Mouse (Mus musculus) right cerebral cortex, postnatal 36 days (tissue): ENCODE results near the gene Cdc25a.

Experiments used
- DNase-seq, 2 experiments: peaks; one replicate each; pipeline ENCODE4 v3.0.0; 2022; ENCODE audit warnings: low spot score in 2 of 2, mixed read lengths in 1 of 2

Gene Cdc25a

DNA sequence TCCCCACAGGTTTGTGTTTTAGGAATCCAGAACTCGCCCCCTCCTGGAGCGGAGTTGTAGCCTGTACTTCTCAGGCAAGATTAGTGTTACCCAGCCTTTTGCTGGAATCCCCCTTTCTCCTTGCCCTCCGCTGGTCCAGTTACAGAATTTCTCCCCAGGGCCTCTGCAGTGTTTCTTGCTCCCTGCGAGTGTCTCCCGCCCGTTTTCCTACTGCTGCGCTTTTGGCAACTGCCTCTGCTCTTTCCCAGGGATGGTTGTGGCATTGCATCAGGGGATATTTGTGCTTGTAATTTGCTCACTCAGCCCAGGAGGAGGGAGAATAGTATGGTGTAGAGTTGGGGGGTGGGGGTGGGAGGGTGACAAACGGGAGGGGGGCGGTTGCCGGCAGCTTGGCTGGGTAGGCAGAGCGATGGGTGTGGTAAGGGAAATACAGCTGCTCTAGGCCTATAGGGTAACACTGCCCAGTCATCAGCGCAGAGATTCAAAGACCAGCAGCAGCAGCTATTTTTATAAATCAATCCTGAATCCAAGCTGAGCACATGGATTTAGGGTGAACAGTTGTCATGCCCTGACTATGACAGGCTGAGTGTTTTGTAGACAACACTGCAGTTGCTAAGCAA lies 57.5 kb downstream of the Cdc25a start:
- peak; percentile 10 to 31 for DNase-seq

DNA sequence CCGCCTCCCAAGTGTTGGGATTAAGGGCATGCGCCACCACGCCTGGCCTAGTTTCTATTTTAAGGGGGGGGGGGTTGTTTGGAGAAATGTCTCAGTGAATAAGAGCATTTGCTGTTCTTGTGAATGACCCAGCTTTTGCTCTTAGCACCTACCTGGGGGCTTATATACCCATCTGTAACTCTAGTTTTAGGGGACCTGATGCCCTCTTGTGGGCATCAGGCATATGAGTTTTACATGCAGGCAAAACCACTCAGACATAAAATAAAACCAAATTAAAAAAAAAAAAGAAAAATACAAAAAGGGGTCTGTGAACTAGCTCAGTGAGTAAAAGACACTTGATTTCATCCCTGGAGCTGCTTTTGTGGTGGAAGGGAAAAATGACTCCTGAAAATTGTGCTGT lies 64.0 kb downstream of the Cdc25a start:
- DNase-seq = no peak

DNA sequence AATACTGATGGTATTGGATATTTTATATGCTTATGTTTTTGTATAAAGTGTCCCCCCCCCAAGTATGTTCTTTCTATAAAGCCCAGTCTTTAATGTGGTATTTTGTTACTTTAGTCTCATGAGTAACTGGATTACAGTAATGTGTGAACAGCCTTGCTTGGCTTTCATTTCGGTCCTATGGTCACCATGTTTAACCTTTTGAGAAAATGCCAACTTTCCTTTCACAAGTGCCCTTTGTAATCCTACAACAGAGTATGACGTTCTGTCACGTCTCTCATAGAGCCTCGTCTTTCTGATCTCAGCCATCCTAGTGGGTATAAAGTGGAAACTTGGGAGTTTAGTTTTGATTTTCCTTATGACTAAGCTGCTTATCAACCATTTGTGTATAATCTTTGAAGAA lies 67.4 kb downstream of the Cdc25a start:
- DNase-seq = no peak
